Mouse (Mus musculus) lung, embryonic 14.5 days (tissue): Measurements from ENCODE around the gene Spata33. TPM values are rescaled to one million over a fixed set of nuclear protein-coding genes. Genes with fewer than 3 reads are reported as not detected.
A peak's percentile ranks its signal among the peaks of the same experiment; 100 is the strongest.

Source experiments
- ATAC-seq: fragments of 200-750 bp; cut with Nextera tagmentation; 2 replicates; pipeline ENCODE4 v1.8.0; 2017; ENCODE audit warnings: mild to moderate bottlenecking, moderate TSS enrichment, moderate library complexity; ENCODE audit not compliant: insufficient read depth
- DNase-seq: peaks from one replicate; pipeline ENCODE4 v3.0.0-alpha.2; 2015
- H3K27ac ChIP-seq: fragments of 300-500 bp; sonication (generic); 2 replicates; pipeline ENCODE4 v1.5.1; 2014; ENCODE audit warnings: low read depth, mild to moderate bottlenecking, moderate library complexity
- H3K27me3 ChIP-seq: fragments of 300-500 bp; sonication (generic); 2 replicates; pipeline ENCODE4 v1.6.1; 2014; ENCODE audit warnings: low read length, control low read depth; ENCODE audit not compliant: insufficient read depth
- H3K36me3 ChIP-seq: fragments of 300-500 bp; sonication (generic); 2 replicates; pipeline ENCODE4 v1.6.1; 2014; ENCODE audit warnings: control low read depth; ENCODE audit not compliant: insufficient read depth
- H3K4me1 ChIP-seq: fragments of 300-500 bp; sonication (generic); 2 replicates; pipeline ENCODE4 v1.6.1; 2014; ENCODE audit warnings: antibody characterized with exemption, control low read depth; ENCODE audit not compliant: insufficient read depth
- H3K4me2 ChIP-seq: fragments of 300-500 bp; sonication (generic); 2 replicates; pipeline ENCODE4 v1.6.1; 2014; ENCODE audit warnings: mild to moderate bottlenecking
- H3K4me3 ChIP-seq: fragments of 300-500 bp; sonication (generic); 2 replicates; pipeline ENCODE4 v1.5.1; 2014; ENCODE audit warnings: low read depth, low read length
- H3K9ac ChIP-seq: fragments of 300-500 bp; sonication (generic); 2 replicates; pipeline ENCODE4 v1.6.1; 2014
- H3K9me3 ChIP-seq: fragments of 300-500 bp; sonication (generic); 2 replicates; pipeline ENCODE4 v1.6.1; 2016; ENCODE audit warnings: low read depth, low read length, control low read depth
- CTCF ChIP-seq: IDR thresholded peaks from 2 replicates; pipeline ENCODE4 v1.5.1; 2016; ENCODE audit warnings: antibody characterized with exemption, low read depth
- WGBS: fragments of 180-500 bp; shearing (Covaris S2); extraction: QIAGEN DNeasy Blood & Tissue Kit; methylation state at CpG from one replicate; pipeline ENCODE4 v1.1.7; 2014; 5-methylcytosine and 5-hydroxymethylcytosine counted together
- polyA plus RNA-seq: library from polyadenylated mRNA; unstranded; fragments of >200 nt; fragmentation: Nextera tagmentation; extraction: Ambion mirVana; gene quantifications from 2 replicates; pipeline ENCODE4 v1.2.1, GENCODE M21; 2014

Spata33 gene
- 3.1 and 4.8 TPM in 2 replicates for polyA plus RNA-seq

DNA sequence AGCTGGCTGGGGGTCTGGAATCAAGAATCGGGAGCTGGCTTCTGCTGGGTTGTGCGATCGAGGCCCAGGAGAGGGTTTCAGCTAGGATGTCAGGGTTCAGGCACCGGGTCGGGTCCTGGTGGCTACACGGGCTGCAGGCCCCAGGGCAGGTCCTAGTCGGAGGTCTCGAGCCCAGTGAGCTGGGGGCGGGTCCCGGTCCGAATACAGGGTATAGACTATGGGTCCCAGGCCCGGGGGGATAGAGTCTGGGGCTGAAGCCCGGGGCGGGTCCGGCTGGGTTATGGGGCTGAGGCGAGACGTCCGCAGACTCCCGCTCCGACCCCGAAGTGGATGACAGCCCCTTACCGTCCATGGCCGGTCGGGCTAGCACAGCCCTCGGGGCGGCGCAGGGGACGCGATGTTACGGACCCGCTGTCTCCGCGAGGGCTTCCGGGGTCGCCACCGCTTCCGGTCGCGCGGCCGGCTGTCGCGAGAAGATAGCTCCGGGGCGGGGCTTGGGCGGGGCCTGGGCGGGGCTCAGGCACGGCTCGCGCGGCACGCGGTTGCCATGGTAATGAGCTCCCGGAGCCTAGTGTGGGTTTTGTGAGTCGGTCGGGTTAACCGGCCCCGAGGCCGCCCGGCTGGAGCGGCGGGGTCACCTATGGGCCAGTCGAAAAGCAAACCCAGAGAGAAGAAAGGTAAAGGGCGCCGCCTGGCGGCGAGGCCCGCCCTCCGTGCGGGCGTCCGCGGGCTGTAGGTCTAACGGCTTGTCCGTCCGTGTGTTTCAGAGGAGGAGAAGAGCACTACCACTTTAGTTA is at the start of gene Spata33, which contains the start of gene Chmp1a:
Spata33 (plus strand) TSS at position 512 of the 797 bp plus-strand sequence.
Chmp1a (minus strand) TSS at position 443 of the 797 bp plus-strand sequence.
- no peaks in the 10 kb centered on the region for H3K9me3 ChIP-seq
- peak; percentile 68 for TF ChIP-seq CTCF
- peak within 1 kb of the TSS; percentile 93 for H3K4me3 ChIP-seq
- WGBS: under 1% methylated on average over 76 of the region's 76 CpGs
- H3K27me3 ChIP-seq: no peaks in the 10 kb centered on the region
- DNase-seq (peak; percentile 95), ATAC-seq (peak; percentile 92)
- peak within 1 kb of the TSS; percentile 97 for H3K9ac ChIP-seq
- H3K4me2 ChIP-seq: peak within 1 kb of the TSS; percentile 96
- H3K4me1 ChIP-seq: 0 out of 2 replicates have a peak, but pooled peaks cover 4% of the 10 kb centered on the region
- H3K36me3 ChIP-seq: peaks cover 25% of the 10 kb centered on the region
- H3K27ac ChIP-seq: peak within 1 kb of the TSS; percentile 50; the same call in 1 of the 2 replicates

DNA sequence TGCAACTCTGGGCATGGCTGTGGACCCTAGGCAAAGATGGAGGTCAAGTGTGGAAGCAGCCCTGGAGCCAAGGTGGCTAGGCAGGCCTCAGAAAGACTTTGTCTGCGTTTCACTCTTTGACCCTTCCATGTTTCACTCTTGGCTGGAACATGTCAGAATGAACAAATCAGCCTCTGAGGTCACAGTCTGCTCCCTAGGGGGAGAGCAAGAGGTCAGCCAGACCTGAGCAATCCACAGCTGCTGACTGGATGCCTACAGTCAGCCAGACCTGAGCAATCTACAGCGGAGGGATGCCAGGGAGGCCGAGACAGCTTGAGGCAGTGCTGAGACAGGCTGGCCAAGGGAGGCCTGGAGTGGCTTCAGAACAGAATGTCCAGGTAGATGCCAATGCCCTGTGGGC is 31.2 kb upstream of the Spata33 start:
- Histone ChIP-seq H3K36me3 (no peaks in the 10 kb centered on the region), H3K9ac (no peak overlapping the region), H3K27ac (no peak overlapping the region), H3K4me2 (no peak overlapping the region), H3K4me1 (peaks cover 9% of the 10 kb centered on the region; the same call in 1 of the 2 replicates), H3K4me3 (no peak overlapping the region), H3K27me3 (no peaks in the 10 kb centered on the region), H3K9me3 (peaks cover 7% of the 10 kb centered on the region; the same call in 1 of the 2 replicates)
- no peak for TF ChIP-seq CTCF
- no peak for ATAC-seq
- 50% methylated on average over 3 of the region's 3 CpGs for whole genome bisulfite sequencing
- DNase-seq: no peak

DNA sequence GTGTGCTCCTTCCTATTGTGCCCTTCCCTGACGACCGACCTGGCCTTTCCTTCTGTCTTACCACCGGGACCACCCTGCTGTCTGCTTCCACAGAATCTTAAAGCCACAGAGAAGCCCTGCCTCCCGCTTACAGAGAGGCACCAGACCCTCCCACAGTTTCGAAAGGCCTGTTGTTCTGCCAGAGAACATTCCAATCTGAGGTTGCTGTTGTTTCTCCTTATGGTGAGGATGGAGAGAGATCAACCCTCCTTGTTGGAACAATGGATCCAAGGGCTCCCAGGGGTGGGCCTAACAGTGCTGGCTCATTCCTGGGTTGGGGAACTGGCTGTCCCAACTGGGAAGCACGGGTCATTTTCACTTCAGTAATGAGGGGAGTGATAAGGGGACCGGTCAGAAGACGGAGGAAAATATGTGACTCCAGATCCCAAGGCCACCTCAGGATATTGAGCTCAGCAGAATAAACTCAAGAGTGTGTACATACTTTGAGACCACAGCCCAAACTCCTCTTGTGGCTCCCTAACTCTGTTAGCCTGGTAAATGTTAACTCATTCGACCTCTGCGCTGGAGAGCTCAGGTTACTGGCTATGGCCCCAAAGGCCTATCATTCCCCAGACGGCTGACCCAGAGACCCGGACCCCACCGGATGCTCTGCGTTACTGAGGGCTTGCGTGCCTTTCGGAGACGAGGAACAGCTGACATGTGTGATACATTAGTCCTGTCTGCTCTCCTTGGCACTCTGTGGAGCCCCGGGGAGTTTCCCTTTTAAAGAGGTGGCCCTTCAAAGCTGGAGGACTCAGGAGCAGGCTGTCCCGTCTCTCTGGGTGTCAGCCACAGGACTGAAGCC is 26.8 kb upstream of the Spata33 start, which contains the start of gene Dpep1:
Dpep1 (plus strand) TSS at position 677 of the 844 bp plus-strand sequence.
- Histone ChIP-seq H3K9ac (no peak within 1 kb of the TSS; the same call in 1 of the 2 replicates), H3K4me2 (no peak within 1 kb of the TSS), H3K4me3 (no peak within 1 kb of the TSS), H3K9me3 (no peaks in the 10 kb centered on the region), H3K27me3 (no peaks in the 10 kb centered on the region), H3K4me1 (peaks cover 9% of the 10 kb centered on the region; the same call in 1 of the 2 replicates), H3K27ac (peak within 1 kb of the TSS; percentile 71), H3K36me3 (no peaks in the 10 kb centered on the region)
- DNase-seq (peak; percentile 46), ATAC-seq (peak; percentile 16)
- WGBS: 9% methylated on average over 19 of the region's 19 CpGs
- no peak for TF ChIP-seq CTCF

DNA sequence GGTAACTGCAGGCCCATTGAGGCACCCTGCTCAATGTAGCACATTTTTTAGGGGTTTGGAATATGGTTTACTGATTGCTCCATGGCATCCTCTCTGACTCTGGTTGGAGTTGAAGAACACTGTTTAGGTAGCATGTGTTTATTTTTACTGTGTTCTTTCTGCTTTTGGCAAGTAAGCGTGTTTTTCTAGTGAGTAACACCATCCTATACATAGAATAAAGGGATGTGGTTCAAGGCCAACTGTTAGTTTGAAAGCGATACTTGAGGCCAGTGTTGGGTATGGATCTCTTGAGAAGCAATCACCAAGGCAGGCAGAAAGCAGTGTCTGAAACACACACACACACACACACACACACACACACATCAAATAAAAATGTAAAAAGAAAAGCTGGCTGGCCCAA is 24.6 kb upstream of the Spata33 start:
- no peaks in the 10 kb centered on the region for H3K27me3 ChIP-seq
- DNase-seq: no peak
- no peak for TF ChIP-seq CTCF

DNA sequence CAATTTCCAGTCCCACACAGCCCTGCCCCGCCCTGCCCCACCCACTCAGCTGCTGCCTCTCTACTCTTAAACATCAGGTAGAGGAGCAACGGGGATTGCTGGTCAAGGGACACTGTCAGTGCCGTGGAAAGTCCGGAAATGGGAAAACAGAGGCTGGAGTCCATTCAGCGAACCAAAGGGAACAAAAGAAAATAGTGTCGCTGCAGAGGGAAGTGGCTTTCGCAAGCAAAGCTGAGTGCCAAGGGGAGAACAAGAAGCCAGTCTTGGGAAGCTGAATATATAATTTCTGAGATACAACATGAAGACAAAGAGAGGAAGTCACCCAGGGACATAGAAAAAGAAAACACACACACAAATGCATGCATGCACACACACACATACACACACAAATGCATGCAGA is 23.8 kb upstream of the Spata33 start:
- ATAC-seq: no peak
- no peak for TF ChIP-seq CTCF
- peak; percentile 9 for DNase-seq

More for the DNA sequence above, 24.6 kb upstream of the Spata33 start:
- WGBS: 72% methylated on average over 2 of the region's 2 CpGs
- Histone ChIP-seq H3K9me3 (no peaks in the 10 kb centered on the region), H3K4me1 (peaks cover 9% of the 10 kb centered on the region; the same call in 1 of the 2 replicates), H3K9ac (no peak overlapping the region), H3K27ac (no peak overlapping the region), H3K4me2 (no peak overlapping the region), H3K36me3 (no peaks in the 10 kb centered on the region), H3K4me3 (no peak overlapping the region)
- no peak for ATAC-seq

DNA sequence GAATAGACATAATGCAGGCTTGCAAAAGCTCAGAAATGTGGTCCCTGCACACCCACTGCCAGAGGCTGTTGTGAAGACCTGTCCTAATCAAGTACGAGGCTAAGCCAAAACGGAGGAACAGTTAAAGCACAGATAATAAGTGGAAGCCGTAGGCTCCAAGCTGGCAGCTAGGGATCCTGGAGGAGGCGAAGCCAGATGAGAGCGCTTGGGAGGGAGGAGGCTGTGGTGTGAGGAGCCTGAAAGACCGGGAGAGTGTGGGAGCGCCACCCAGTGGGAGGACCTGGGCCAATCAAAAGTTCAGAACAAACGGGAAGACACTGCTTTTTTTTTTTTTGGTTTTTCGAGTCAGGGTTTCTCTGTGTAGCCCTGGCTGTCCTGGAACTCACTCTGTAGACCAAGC is 22.0 kb upstream of the Spata33 start:
- Histone ChIP-seq H3K9ac (peak overlapping the region; percentile 46; the same call in 1 of the 2 replicates), H3K4me2 (peak overlapping the region; percentile 44), H3K27ac (no peak overlapping the region), H3K4me3 (no peak overlapping the region), H3K9me3 (no peaks in the 10 kb centered on the region), H3K4me1 (peaks cover 6% of the 10 kb centered on the region; the same call in 1 of the 2 replicates), H3K27me3 (no peaks in the 10 kb centered on the region), H3K36me3 (no peaks in the 10 kb centered on the region)
- 1% methylated on average over 9 of the region's 9 CpGs for WGBS
- ATAC-seq (peak; percentile 65), DNase-seq (peak; percentile 89)
- TF ChIP-seq CTCF: peak; percentile 70

More for the DNA sequence above, 23.8 kb upstream of the Spata33 start:
- Histone ChIP-seq H3K4me3 (no peak overlapping the region), H3K4me1 (peaks cover 9% of the 10 kb centered on the region; the same call in 1 of the 2 replicates), H3K4me2 (no peak overlapping the region), H3K27ac (no peak overlapping the region), H3K27me3 (no peaks in the 10 kb centered on the region), H3K9me3 (no peaks in the 10 kb centered on the region), H3K9ac (no peak overlapping the region), H3K36me3 (no peaks in the 10 kb centered on the region)
- 67% methylated on average over 7 of the region's 7 CpGs for WGBS
